Mouse (Mus musculus) hindlimb bud, embryonic 11.5 days (tissue): ENCODE data around the gene Pou6f1.

ENCODE experiments used
- DNase-seq: peaks from one replicate; pipeline ENCODE4 v3.0.0-alpha.2; 2012; ENCODE audit warnings: low read depth, low spot score; ENCODE audit errors: extremely low spot score

The Pou6f1 gene

GRCm38 (mm10) chr15:100599276-100600046 lies at the start of gene Pou6f1:
Pou6f1 (minus strand) TSS chr15:100599984.
- DNase-seq = no peak

GRCm38 (mm10) chr15:100646161-100646560 lies 46.4 kb upstream of the Pou6f1 start:
- no peak for DNase-seq

GRCm38 (mm10) chr15:100642451-100642850 lies 42.7 kb upstream of the Pou6f1 start:
- no peak for DNase-seq

- DNase-seq = no peak
Observed at GRCm38 (mm10) chr15:100641226-100641810, 41.5 kb upstream of the Pou6f1 start.

- DNase-seq = no peak
Observed at GRCm38 (mm10) chr15:100639972-100640750, 40.4 kb upstream of the Pou6f1 start.

GRCm38 (mm10) chr15:100637661-100638060 lies 37.9 kb upstream of the Pou6f1 start:
- no peak for DNase-seq

- no peak for DNase-seq
Observed at GRCm38 (mm10) chr15:100636700-100637501, 37.1 kb upstream of the Pou6f1 start, which contains the start of gene Smagp. Smagp (minus strand) TSS chr15:100636940.

GRCm38 (mm10) chr15:100635851-100636645 lies 36.3 kb upstream of the Pou6f1 start:
- no peak for DNase-seq

- DNase-seq = no peak
Observed at GRCm38 (mm10) chr15:100635239-100635638, 35.5 kb upstream of the Pou6f1 start.

- DNase-seq = no peak
Observed at GRCm38 (mm10) chr15:100633341-100633740, 33.6 kb upstream of the Pou6f1 start.

GRCm38 (mm10) chr15:100632323-100632722 lies 32.5 kb upstream of the Pou6f1 start:
- DNase-seq = no peak

GRCm38 (mm10) chr15:100631454-100632170 lies 31.8 kb upstream of the Pou6f1 start:
- no peak for DNase-seq

- no peak for DNase-seq
Observed at GRCm38 (mm10) chr15:100630126-100630525, 30.3 kb upstream of the Pou6f1 start.

- no peak for DNase-seq
Observed at GRCm38 (mm10) chr15:100628797-100629196, 29.0 kb upstream of the Pou6f1 start.

- DNase-seq = no peak
Observed at GRCm38 (mm10) chr15:100627774-100628370, 28.1 kb upstream of the Pou6f1 start.

- DNase-seq = no peak
Observed at GRCm38 (mm10) chr15:100627287-100627686, 27.5 kb upstream of the Pou6f1 start.

GRCm38 (mm10) chr15:100624435-100624834 lies 24.7 kb upstream of the Pou6f1 start:
- DNase-seq = no peak

- no peak for DNase-seq
Observed at GRCm38 (mm10) chr15:100623754-100624153, 24.0 kb upstream of the Pou6f1 start.

GRCm38 (mm10) chr15:100622164-100622563 lies 22.4 kb upstream of the Pou6f1 start:
- no peak for DNase-seq
